Mouse (Mus musculus): ENCODE results near the gene Rnf149.

The Rnf149 gene

DNA sequence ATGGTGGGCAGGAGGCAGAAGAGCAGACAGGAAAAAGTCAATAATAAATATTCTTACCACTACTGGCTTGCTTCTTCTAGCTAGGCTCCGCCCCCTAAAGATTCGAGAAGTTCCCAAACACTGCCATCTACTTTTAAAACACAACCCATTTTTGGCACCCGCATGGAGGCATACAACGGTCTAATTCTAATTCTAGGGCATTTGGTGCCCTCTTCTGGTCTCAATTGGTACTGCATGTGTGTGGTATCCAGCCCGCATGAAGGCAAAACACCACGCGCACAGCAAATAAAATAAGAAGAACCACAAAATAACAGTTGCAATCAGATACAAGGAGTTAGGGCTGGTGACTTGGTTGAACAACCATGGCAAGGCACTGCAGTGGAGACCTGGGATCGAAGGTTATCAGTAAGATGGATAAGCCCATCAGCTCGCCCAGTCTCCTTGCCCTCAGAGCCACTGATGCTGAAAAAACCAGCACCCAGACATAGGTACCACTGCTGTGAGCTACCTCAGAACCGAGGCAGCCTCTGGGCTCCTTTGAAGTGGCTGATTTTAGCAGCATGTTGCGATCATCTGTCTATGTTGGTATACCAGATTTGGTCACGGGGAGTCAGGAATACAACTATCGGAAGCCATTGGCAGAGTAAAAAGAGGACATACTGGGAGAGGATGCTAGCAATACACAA lies 46.8 kb downstream of the Rnf149 start:
- DNase-seq (ENCODE audit: low read depth, low spot score), result peak; percentile 88

DNA sequence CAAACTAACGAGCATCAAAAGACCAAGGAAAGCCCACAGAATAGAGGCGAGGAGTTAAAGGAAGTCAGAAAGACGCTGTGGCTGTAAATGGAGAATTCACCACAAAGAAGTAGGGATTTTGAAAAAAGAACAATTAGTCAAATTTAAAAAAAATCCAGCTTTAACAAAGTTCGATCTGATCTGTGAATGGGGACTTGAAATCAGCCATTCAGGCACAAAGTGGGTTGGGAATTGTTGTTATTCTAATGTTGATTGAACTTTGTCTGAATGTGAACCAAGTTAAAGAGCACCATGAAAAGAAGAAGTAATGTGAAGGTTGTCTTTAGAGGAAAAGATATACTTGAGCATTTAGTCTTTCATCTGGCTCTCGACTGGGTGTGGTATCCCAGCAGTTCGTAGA lies 48.9 kb downstream of the Rnf149 start:
- peak; percentile 45 for DNase-seq (ENCODE audit: low read depth, low spot score)

DNA sequence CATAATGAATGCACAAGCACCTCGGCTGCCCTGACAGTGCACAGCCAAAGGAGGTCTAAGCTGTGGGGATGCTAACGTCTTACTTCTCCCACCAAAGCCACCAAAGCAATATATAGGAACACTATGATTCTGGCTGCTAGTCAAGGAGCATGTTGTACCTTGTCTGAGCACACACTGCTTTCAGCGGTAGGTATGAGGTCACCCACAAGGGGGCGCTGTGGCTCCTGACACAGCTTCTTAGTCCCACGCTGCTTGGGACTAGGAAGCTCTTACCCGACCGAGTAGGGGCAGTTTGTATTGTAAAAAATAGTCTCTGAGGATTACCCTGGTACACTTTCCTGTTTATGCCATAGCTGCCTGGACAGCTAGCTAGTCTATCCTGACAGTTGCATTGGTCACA lies 49.8 kb downstream of the Rnf149 start:
- DNase-seq (ENCODE audit: low read depth, low spot score), result peak; percentile 87

DNA sequence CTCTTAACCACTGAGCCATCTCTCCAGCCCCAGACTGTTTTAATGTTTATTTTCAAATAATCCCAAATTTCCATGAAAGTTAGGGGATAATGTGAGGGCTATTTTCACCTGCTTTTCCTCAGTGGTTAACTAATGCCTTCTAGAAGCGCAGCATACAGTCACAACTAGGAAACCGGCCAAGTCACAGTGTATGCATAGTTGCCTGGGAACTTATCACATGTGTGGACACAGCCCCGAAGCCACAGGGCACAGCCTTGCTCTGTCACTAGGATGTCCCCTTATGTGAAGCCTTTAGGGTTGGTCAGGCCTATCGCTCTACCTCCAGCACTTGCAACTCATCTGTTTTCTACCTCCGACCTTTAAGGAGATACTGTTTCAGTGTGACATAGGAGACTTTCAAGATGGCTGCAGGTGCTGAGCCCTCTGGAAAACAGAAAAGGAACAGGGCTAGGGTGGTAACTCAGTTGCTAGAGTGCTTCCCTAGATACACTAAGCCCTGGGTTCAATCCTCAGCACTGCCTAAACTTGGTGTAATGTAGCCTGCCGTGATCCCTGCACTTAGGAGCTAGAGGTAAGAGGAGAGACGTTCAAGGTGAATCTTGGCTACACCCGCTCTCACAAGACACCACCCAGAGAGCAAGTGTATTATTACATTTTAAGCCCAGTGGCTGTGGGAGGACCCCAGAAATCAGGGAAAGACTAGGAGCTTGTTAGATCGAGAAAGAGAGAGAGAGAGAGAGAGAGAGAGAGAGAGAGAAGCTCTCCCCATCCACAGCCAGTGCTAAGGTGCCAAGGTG lies 50.6 kb downstream of the Rnf149 start:
- DNase-seq (ENCODE audit: low read depth, low spot score), result no peak

DNA sequence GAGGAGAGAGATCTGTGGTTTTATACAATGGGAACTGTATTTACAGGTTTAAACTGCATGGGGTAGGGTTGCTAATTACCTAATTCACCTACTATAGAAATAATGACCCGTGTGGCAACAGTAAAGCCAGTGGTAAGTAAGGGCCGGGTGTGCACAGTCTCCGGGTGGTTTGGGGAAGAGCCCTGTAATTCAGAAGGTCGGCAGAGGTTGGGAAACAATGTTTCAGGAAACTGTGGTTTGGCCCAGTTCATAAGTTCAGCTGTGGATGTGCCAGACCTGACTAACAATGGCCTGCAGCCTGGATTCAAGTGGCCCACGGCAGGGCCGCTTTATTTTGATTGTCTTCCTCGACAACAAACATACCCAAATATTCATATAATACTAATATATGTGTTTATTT lies 51.4 kb downstream of the Rnf149 start:
- DNase-seq (ENCODE audit: low read depth, low spot score), result no peak

DNA sequence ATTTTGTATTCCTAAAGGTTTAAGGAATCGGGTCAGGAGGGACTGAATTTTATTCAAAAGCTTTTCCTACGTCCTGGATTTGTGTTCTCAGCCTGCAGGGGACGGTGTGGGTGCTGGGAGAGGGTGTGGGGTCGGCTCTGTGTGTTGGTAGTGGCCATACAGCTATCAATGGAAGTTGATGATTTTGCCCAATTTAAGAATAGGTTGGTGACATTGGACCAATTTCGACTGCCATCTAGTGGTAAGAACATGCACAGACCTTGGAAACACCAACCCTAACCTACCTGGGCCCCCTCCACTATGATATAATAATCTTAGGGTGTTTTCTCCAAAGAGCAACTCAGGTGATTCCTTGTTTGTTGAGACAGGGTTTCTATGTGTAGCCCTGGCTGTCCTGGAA lies 54.7 kb downstream of the Rnf149 start:
- DNase-seq (ENCODE audit: low read depth, low spot score), result peak; percentile 60

DNA sequence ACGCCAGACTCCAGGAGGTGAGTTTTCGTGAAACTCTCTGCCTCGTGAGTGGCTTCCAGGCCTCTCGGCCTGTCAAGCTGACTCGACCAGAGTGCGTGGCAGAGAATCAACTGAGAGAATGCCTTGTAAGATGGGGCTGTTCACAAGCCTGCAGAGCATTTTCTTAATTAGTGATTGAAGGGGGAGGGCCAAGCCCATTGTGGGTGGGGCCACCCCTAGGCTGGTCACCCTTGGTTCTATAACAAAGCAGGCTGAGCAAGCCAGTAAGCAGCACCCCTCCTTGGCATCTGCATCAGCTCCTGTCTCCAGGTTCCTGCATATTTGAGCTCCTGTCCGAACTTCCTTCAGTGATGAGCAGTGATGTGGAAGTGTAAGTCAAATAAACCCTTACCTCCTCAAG lies 55.9 kb downstream of the Rnf149 start:
- peak; percentile 57 for DNase-seq (ENCODE audit: low read depth, low spot score)

DNA sequence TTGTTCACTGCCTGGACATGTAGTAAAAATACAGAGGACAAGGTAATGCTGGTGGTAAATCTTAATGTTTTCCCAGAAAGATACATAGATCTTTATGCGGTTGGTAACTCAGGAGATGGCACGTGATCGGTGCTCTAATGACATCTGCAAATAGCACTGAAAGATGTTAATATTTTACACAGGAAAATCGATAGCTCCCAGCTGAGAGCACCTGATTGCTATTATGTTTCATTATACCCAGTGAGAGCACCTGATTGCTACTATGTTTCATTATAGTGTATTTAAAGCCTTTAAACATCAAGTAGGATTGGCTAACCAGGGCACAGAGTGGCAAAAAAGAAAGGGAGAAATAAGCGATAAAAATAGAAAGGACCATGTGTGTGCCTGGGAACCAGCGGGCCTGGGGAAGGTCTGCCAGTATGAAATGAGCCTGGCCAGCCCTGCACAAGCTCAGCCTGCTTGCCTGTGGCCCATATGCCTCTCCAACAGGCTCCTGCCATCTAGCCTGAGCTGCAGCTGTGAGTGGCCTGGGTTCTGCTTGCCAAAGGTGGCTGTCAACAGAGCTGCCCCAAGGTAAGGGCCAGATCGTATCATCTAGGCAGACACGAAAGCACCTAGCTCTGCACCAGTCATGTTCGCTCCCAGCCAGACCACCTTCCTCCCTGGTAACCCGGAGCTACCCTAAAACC lies 61.8 kb downstream of the Rnf149 start:
- DNase-seq (ENCODE audit: low read depth, low spot score), result no peak

DNA sequence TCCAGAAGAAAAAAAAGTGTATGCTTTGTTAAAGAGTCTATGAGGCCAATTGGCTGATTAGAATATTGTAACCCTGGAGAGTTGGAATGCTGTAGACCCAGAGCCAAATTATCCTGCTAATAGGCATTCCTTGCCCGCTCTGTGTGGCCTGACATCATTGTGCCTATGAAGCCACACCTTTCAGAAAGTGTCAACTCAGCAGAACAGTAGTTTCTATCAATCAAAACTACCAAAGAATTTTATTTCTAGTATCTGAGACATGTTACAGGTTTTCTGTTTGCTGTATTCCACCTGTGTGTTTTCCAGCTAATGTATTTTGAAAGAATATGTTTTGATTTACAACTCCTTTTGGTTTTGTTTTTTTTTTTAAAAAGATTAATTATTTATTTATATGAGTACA lies 65.0 kb downstream of the Rnf149 start:
- peak; percentile 24 for DNase-seq (ENCODE audit: low read depth, low spot score)

DNA sequence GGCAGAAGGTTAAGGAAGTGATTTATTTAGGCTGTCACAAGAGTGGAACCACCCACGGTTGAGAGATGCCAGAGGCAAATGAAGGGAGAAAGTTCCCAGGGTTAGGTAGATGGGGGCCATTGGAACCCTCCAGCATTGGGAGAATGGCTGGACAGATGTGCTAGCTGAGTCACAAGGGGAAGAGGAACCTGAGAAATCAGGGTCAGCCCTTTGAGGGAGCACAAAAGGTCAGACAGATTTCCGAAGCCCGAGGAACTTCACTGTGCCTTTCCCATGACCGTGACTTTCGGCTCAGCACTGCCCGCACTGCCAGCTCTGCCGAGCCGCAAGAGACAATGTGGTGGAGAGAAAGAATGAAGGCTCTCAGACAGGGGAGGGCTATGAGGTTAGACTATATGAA lies 65.4 kb downstream of the Rnf149 start:
- no peak for DNase-seq (ENCODE audit: low read depth, low spot score)

DNA sequence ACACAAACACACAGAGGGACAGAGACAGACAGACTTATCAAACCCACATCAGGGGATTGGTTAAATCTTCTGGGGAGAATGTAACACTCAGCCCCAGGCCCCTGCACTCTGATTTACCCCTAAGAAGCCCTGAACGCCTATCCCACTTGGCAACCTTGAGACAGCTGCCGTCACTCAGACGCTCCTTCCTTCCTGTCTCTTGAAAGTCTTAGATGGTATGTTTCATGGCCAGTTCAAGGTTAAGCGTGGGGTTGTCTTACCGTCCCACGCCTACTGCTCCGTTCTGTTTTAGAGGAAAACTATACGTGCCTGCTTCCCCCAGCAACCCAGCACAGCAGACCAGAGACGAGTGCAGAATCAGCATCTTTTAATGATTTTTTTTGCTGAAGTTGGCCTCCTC lies 71.6 kb downstream of the Rnf149 start:
- DNase-seq (ENCODE audit: low read depth, low spot score), result peak; percentile 37

DNA sequence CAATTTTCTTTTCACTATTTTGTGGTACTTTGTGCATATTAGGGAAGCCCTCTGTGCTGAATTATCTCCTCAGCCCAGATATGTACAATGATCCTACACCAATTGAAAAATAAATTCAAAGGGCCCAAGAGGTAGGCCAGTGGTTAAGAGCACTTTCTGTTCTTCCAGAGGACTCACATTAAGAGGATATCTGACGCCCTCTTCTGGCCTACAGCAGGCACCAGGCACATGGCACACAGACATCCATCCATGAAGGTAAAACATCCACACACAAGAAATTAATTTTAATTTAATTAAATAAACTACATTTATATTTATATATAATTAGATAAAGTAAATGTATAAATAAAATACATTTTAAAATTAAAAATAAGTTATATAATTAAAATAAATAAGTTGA lies 72.9 kb downstream of the Rnf149 start:
- peak; percentile 46 for DNase-seq (ENCODE audit: low read depth, low spot score)

DNA sequence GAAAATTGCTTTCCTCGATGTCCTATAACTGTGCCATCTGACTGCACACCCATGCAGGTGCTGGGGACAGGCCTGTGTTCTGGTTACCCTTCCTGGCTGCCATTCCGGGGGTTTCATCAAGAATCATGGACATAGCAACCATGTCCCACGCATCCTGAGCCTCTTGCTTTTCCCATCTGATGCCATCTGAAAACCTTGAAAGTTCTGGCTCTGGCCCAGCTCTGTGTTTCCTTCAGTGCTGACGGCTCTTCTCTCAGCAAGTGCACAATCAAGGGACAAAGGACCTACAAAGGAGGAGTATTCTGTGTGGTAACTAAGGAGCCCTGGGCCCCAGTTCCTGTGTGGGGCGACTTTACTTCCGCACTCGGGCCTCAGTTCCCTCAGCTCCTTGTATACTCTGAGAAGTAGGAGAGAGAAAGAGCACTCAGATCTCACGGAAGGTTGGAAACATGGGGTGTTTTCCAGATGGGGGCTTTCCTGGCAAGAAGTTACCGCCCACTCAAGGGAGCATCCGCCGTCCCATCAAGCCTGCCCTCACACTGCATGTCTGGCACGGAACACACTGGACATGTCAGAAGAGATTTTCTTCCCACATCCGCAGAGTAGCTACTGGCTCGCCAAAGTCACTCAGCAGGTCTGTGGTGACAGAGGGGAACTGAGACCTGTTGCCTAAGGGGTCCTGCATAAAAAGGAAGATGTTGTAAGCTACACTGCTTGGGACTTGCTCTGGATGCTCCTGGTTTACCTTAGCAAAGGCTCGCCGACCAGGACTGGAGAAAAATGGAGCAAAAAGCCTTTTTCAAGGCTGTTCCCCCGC lies 74.2 kb downstream of the Rnf149 start:
- DNase-seq (ENCODE audit: low read depth, low spot score), result peak; percentile 20

All from R1 (cell line).